Mouse (Mus musculus) limb, embryonic 14.5 days (tissue): ENCODE data around the gene Nfya. TPM values are rescaled to one million over a fixed set of nuclear protein-coding genes. Genes with fewer than 3 reads are reported as not detected.

Experiments used
- ATAC-seq: fragments of 200-750 bp; cut with Nextera tagmentation; 2 replicates; pipeline ENCODE4 v1.8.0; 2017; ENCODE audit warnings: low read depth, moderate number of reproducible peaks, moderate TSS enrichment; ENCODE audit not compliant: low FRiP score
- DNase-seq: peaks from one replicate; pipeline ENCODE4 v3.0.0-alpha.2; 2015; ENCODE audit warnings: low spot score
- H3K27ac ChIP-seq: fragments of 300-500 bp; sonication (generic); replicated peaks from 2 replicates; pipeline ENCODE4 v1.5.1; 2014; ENCODE audit warnings: low read depth, mild to moderate bottlenecking, low read length, moderate library complexity, mixed read lengths
- H3K27me3 ChIP-seq: fragments of 300-500 bp; sonication (generic); 2 replicates; pipeline ENCODE4 v1.6.1; 2014; ENCODE audit warnings: low read length, mixed read lengths; ENCODE audit not compliant: control insufficient read depth, insufficient read depth
- H3K36me3 ChIP-seq: fragments of 300-500 bp; sonication (generic); 2 replicates; pipeline ENCODE4 v1.6.1; 2014; ENCODE audit warnings: mild to moderate bottlenecking, low read length, moderate library complexity, mixed read lengths; ENCODE audit not compliant: control insufficient read depth, insufficient read depth
- H3K4me1 ChIP-seq: fragments of 300-500 bp; sonication (generic); 2 replicates; pipeline ENCODE4 v1.6.1; 2014; ENCODE audit warnings: antibody characterized with exemption, low read length, mixed read lengths; ENCODE audit not compliant: control insufficient read depth, insufficient read depth
- H3K4me2 ChIP-seq: fragments of 300-500 bp; sonication (generic); replicated peaks from 2 replicates; pipeline ENCODE4 v1.6.1; 2014; ENCODE audit warnings: low read depth, mild to moderate bottlenecking, low read length, moderate library complexity; ENCODE audit not compliant: severe bottlenecking
- H3K4me3 ChIP-seq: fragments of 300-500 bp; sonication (generic); replicated peaks from 2 replicates; pipeline ENCODE4 v1.5.1; 2014; ENCODE audit warnings: low read length
- H3K9ac ChIP-seq: fragments of 300-500 bp; sonication (generic); 2 replicates; pipeline ENCODE4 v1.6.1; 2014; ENCODE audit warnings: mild to moderate bottlenecking, low read depth, low read length, moderate library complexity; ENCODE audit not compliant: severe bottlenecking
- H3K9me3 ChIP-seq: fragments of 300-500 bp; sonication (generic); 2 replicates; pipeline ENCODE4 v1.6.1; 2016; ENCODE audit warnings: low read length; ENCODE audit not compliant: control insufficient read depth
- POLR2A ChIP-seq: fragments of 200-500 bp; IDR thresholded peaks from 2 replicates; pipeline ENCODE4 v1.8.0; 2012; ENCODE audit warnings: inconsistent platforms, mild to moderate bottlenecking, moderate library complexity, borderline replicate concordance; ENCODE audit not compliant: insufficient read depth, insufficient read length; ENCODE audit errors: extremely low read depth
- WGBS: fragments of 180-500 bp; shearing (Covaris S2); extraction: QIAGEN DNeasy Blood & Tissue Kit; methylation state at CpG from one replicate; pipeline ENCODE4 v1.1.7; 2014; 5-methylcytosine and 5-hydroxymethylcytosine counted together
- polyA plus RNA-seq, 2 experiments: library from polyadenylated mRNA; depleted of rRNA in 1 of 2; stranded (reverse) in 1 of 2; unstranded in 1 of 2; fragments of >200 nt; fragmentation: Nextera tagmentation in 1 of 2; extraction: Ambion mirVana in 1 of 2; gene quantifications; 2 replicates each; pipeline versions ENCODE4 v1.2.1 to v1.2.3; 2012 to 2014

Nfya gene
- polyA plus RNA-seq, 2 experiments: 19.2 to 95.0 TPM

DNA sequence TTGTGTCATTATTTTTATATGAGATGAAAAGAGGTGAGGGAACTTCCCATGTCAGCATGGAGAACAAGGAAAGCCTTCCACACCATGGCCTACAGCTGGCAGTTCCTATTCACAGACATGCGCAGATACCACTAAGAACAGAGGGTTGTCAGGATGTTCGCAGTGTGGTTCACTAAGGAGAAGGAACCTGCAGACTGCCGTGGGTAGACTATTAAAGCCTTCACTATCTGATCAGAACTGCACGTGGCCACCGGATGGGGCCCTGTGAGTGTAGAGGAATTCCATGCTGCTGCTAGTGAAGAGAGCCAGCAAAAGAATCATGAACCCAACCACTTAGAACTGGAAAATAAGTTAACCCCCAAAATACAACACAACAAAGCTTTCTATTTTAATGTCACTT is 20.3 kb downstream of the Nfya start:
- Histone ChIP-seq H3K36me3 (peaks cover 83% of the 10 kb centered on the region), H3K4me3 (no peak overlapping the region), H3K9ac (no peak overlapping the region), H3K27me3 (no peaks in the 10 kb centered on the region), H3K9me3 (no peaks in the 10 kb centered on the region), H3K4me2 (no peak overlapping the region), H3K4me1 (no peaks in the 10 kb centered on the region), H3K27ac (no peak overlapping the region)
- DNase-seq: no peak
- TF ChIP-seq POLR2A: no peak
- ATAC-seq: no peak
- WGBS: 91% methylated on average over 5 of the region's 5 CpGs

DNA sequence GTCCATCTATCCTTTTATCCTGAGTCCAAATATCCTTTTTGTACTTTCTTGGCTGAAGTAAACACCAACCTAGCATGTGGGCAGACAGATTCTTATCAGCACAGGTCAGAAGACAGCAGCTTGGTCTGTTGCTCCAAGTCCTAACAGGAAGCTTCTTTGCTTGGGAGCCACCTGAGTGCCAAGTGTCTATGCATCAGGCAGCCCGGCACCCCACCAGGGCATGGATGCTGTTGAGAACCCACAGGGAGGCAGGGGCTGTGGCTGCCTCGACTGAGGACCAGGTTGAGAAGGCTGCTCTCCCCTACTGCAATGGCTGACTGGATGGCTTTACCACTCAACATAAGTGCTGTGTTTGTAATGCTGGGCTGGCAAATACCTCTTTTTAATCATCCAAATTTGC is 21.0 kb downstream of the Nfya start:
- ATAC-seq (no peak), DNase-seq (no peak)
- TF ChIP-seq POLR2A: no peak
- Histone ChIP-seq H3K9me3 (no peaks in the 10 kb centered on the region), H3K4me2 (no peak overlapping the region), H3K27me3 (no peaks in the 10 kb centered on the region), H3K4me1 (no peaks in the 10 kb centered on the region), H3K36me3 (peaks cover 75% of the 10 kb centered on the region), H3K27ac (no peak overlapping the region), H3K4me3 (no peak overlapping the region), H3K9ac (no peak overlapping the region)
- 84% methylated on average over 2 of the region's 2 CpGs for WGBS

DNA sequence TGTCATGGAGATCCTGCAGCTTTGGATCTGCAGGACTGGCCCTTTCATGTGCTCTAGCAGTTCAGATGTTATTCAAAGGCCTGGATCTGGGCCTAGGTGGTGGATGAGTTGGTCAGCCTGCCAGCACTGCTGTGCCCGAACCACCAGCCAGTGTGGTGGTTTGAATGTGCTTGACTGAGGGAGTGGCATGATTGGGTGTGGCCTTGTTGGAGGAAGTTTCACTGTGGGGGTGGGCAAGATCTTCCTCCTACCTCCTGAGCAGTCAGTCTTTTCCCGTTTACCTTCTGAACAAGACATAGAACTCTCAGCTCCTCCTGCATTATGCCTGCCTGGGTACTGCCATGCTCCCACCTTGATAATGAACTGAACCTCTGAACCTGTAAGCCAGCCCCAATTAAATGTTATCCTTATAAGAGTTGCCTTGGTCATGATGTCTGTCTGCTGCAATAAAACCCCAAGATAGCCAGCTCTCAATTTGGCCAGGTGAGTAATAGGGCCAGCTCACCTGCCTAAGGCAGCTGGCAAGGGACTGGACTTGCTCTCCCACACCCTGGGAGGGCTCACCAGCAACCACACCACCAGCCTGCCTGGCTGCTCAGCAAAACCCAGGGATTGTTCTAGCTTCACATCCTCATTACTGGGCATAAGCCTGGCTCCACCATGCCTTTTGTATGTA is 23.8 kb downstream of the Nfya start:
- no peak for TF ChIP-seq POLR2A
- Histone ChIP-seq H3K4me2 (no peak overlapping the region), H3K27ac (no peak overlapping the region), H3K9me3 (no peaks in the 10 kb centered on the region), H3K4me3 (no peak overlapping the region), H3K4me1 (no peaks in the 10 kb centered on the region), H3K27me3 (no peaks in the 10 kb centered on the region), H3K36me3 (peaks cover 48% of the 10 kb centered on the region), H3K9ac (no peak overlapping the region)
- ATAC-seq: no peak
- WGBS: 88% methylated on average over 2 of the region's 2 CpGs
- no peak for DNase-seq

DNA sequence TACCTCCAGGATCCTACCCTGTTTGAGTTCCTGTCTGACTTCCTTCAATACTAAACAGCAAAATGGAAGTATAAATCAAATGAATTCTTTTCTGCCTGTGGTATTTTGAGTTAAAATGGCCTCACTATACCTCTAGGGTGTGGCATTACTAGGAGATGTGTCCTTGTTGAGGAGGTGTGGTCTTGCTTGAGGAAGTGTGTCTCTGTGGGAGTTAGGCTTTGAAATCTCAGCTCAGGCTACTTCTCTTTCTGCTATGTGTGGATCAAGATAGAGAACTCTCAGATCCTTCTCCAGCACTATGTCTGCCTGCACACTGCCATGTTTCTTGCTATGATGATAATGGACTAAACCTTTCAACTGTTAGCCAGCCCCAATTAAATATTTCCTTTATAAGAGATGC is 30.7 kb downstream of the Nfya start:
- H3K27ac ChIP-seq: no peak overlapping the region
- no peak overlapping the region for H3K4me2 ChIP-seq
- H3K4me3 ChIP-seq: no peak overlapping the region
- H3K9ac ChIP-seq: no peak overlapping the region
- no peaks in the 10 kb centered on the region for H3K4me1 ChIP-seq
- no peaks in the 10 kb centered on the region for H3K36me3 ChIP-seq
- no peak for TF ChIP-seq POLR2A
- DNase-seq (no peak), ATAC-seq (no peak)
- no peaks in the 10 kb centered on the region for H3K27me3 ChIP-seq
- H3K9me3 ChIP-seq: no peaks in the 10 kb centered on the region

DNA sequence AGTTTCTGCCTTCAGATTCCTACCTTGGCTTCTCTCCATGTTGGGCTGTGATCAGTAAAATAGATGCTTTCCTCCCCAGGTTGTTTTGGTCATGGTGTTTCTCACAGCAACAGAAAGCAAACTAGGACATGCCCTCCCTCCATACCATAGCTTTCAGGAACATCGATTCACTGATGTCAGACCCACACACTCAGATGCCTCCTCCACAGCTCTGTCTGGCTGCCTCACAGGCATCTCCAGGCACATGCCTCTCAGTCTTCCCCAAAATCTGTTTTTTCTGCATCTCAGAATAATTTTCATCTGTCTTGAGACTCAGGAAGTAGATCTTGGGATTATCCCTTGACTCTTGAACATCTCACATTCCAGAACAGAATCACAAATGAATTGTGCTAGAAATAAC is 33.6 kb downstream of the Nfya start:
- Histone ChIP-seq H3K9me3 (no peaks in the 10 kb centered on the region), H3K9ac (no peak overlapping the region), H3K4me1 (no peaks in the 10 kb centered on the region), H3K4me3 (no peak overlapping the region), H3K27ac (no peak overlapping the region), H3K27me3 (no peaks in the 10 kb centered on the region), H3K4me2 (no peak overlapping the region), H3K36me3 (no peaks in the 10 kb centered on the region)
- DNase-seq (no peak), ATAC-seq (no peak)
- no peak for TF ChIP-seq POLR2A
- 90% methylated on average over 1 of the region's 1 CpGs for WGBS

DNA sequence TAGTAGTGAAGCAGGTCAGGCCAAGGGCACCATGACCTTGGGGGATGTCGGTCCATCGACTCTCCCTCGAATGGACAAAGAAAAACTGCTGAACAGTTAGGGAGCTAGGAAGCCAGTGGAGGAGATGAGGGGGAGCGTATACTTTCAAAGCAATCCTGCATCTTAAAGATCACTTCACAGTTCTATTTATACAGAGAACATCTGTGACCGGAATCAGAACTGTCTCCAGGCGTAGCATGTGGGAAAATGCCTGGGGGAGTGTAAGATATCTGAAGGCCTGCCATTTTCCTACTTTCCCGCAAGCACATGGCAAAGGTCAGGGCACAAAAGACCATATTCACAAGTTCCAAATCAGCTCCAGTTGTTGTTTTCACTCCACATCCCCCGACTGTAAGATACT is 36.7 kb downstream of the Nfya start:
- Histone ChIP-seq H3K4me3 (no peak overlapping the region), H3K27me3 (no peaks in the 10 kb centered on the region), H3K4me1 (no peaks in the 10 kb centered on the region), H3K9ac (no peak overlapping the region), H3K9me3 (no peaks in the 10 kb centered on the region), H3K27ac (no peak overlapping the region), H3K36me3 (no peaks in the 10 kb centered on the region), H3K4me2 (no peak overlapping the region)
- WGBS: 74% methylated on average over 8 of the region's 8 CpGs
- TF ChIP-seq POLR2A: no peak
- no peak for ATAC-seq
- DNase-seq: no peak
